Mouse (Mus musculus): ENCODE measurements around the gene Slc12a8. TPM values are rescaled to one million over a fixed set of nuclear protein-coding genes. Genes with fewer than 3 reads are reported as not detected.

Gene Slc12a8
- total and polyA plus RNA-seq, 2 experiments from 2014 or later, result 0.42 to 1.0 TPM

- Histone ChIP-seq H3K27ac (ENCODE audit: low read depth) (peak overlapping the region; percentile 64), H3K4me2 (ENCODE audit: low read depth, low read length) (no peak overlapping the region), H3K36me3 (replicated peaks; ENCODE audit: control insufficient read depth, insufficient read depth, low read length) (no peaks in the 10 kb centered on the region), H3K9ac (replicated peaks; ENCODE audit: low read depth, low read length) (no peak overlapping the region), H3K4me3 (ENCODE audit: low read depth, low read length) (no peak overlapping the region), H3K4me1 (ENCODE audit: control insufficient read depth, insufficient read depth) (peaks cover 10% of the 10 kb centered on the region; the same call in 1 of the 2 replicates), H3K27me3 (ENCODE audit: control insufficient read depth, insufficient read depth, low read length) (no peaks in the 10 kb centered on the region), H3K9me3 (replicated peaks; ENCODE audit: control insufficient read depth, low read length) (no peaks in the 10 kb centered on the region)
- TF ChIP-seq CTCF (IDR thresholded peaks at IDR 0.05; ENCODE audit: low read depth) (no peak), EP300 (IDR thresholded peaks at IDR 0.05; ENCODE audit: low read depth) (no peak)
- peak; percentile 15; the same call in 1 of the 2 replicates for ATAC-seq (ENCODE audit: insufficient read depth, low read depth)
- no peak for DNase-seq (ENCODE audit: low spot score)
- WGBS, result 46% methylated on average over 12 of the region's 12 CpGs
Measured at GRCm38 (mm10) chr16:33562874-33563537, 45.9 kb downstream of the Slc12a8 start.

GRCm38 (mm10) chr16:33563538-33564013, 46.4 kb downstream of the Slc12a8 start:
- 25% methylated on average over 5 of the region's 5 CpGs for WGBS
- Histone ChIP-seq H3K4me2 (ENCODE audit: low read depth, low read length) (no peak overlapping the region), H3K9ac (replicated peaks; ENCODE audit: low read depth, low read length) (no peak overlapping the region), H3K4me3 (ENCODE audit: low read depth, low read length) (no peak overlapping the region), H3K27me3 (ENCODE audit: control insufficient read depth, insufficient read depth, low read length) (no peaks in the 10 kb centered on the region), H3K9me3 (replicated peaks; ENCODE audit: control insufficient read depth, low read length) (no peaks in the 10 kb centered on the region), H3K4me1 (ENCODE audit: control insufficient read depth, insufficient read depth) (peaks cover 10% of the 10 kb centered on the region; the same call in 1 of the 2 replicates), H3K27ac (ENCODE audit: low read depth) (peak overlapping the region; percentile 64), H3K36me3 (replicated peaks; ENCODE audit: control insufficient read depth, insufficient read depth, low read length) (no peaks in the 10 kb centered on the region)
- TF ChIP-seq EP300 (IDR thresholded peaks at IDR 0.05; ENCODE audit: low read depth) (0 out of 2 replicates have a peak, but pooled peaks have one; percentile 34), CTCF (IDR thresholded peaks at IDR 0.05; ENCODE audit: low read depth) (no peak)
- peak; percentile 55 for DNase-seq (ENCODE audit: low spot score)
- peak; percentile 10; the same call in 1 of the 2 replicates for ATAC-seq (ENCODE audit: insufficient read depth, low read depth)

- H3K27ac ChIP-seq (ENCODE audit: low read depth), result no peak overlapping the region
- no peaks in the 10 kb centered on the region for H3K9me3 ChIP-seq (replicated peaks; ENCODE audit: control insufficient read depth, low read length)
- peaks cover 10% of the 10 kb centered on the region; the same call in 1 of the 2 replicates for H3K4me1 ChIP-seq (ENCODE audit: control insufficient read depth, insufficient read depth)
- no peaks in the 10 kb centered on the region for H3K27me3 ChIP-seq (ENCODE audit: control insufficient read depth, insufficient read depth, low read length)
- DNase-seq (ENCODE audit: low spot score), result no peak
- H3K36me3 ChIP-seq (replicated peaks; ENCODE audit: control insufficient read depth, insufficient read depth, low read length), result no peaks in the 10 kb centered on the region
- H3K9ac ChIP-seq (replicated peaks; ENCODE audit: low read depth, low read length), result no peak overlapping the region
- H3K4me3 ChIP-seq (ENCODE audit: low read depth, low read length), result no peak overlapping the region
- 78% methylated on average over 10 of the region's 10 CpGs for WGBS
- H3K4me2 ChIP-seq (ENCODE audit: low read depth, low read length), result no peak overlapping the region
- ATAC-seq (ENCODE audit: insufficient read depth, low read depth), result no peak
- TF ChIP-seq CTCF (IDR thresholded peaks at IDR 0.05; ENCODE audit: low read depth) (no peak), EP300 (IDR thresholded peaks at IDR 0.05; ENCODE audit: low read depth) (no peak)
Measured at GRCm38 (mm10) chr16:33566467-33566866, 49.3 kb downstream of the Slc12a8 start.

- no peak overlapping the region for H3K4me3 ChIP-seq (ENCODE audit: low read depth, low read length)
- TF ChIP-seq EP300 (IDR thresholded peaks at IDR 0.05; ENCODE audit: low read depth), result no peak
- TF ChIP-seq CTCF (IDR thresholded peaks at IDR 0.05; ENCODE audit: low read depth), result no peak
- no peaks in the 10 kb centered on the region for H3K9me3 ChIP-seq (replicated peaks; ENCODE audit: control insufficient read depth, low read length)
- H3K36me3 ChIP-seq (replicated peaks; ENCODE audit: control insufficient read depth, insufficient read depth, low read length), result no peaks in the 10 kb centered on the region
- H3K27ac ChIP-seq (ENCODE audit: low read depth), result no peak overlapping the region
- 70% methylated on average over 4 of the region's 4 CpGs for WGBS
- H3K4me2 ChIP-seq (ENCODE audit: low read depth, low read length), result no peak overlapping the region
- H3K4me1 ChIP-seq (ENCODE audit: control insufficient read depth, insufficient read depth), result peaks cover 7% of the 10 kb centered on the region; the same call in 1 of the 2 replicates
- ATAC-seq (ENCODE audit: insufficient read depth, low read depth), result no peak
- no peak overlapping the region for H3K9ac ChIP-seq (replicated peaks; ENCODE audit: low read depth, low read length)
- no peaks in the 10 kb centered on the region for H3K27me3 ChIP-seq (ENCODE audit: control insufficient read depth, insufficient read depth, low read length)
- DNase-seq (ENCODE audit: low spot score), result no peak
Measured at GRCm38 (mm10) chr16:33567736-33568135, 50.6 kb downstream of the Slc12a8 start.

DNA sequence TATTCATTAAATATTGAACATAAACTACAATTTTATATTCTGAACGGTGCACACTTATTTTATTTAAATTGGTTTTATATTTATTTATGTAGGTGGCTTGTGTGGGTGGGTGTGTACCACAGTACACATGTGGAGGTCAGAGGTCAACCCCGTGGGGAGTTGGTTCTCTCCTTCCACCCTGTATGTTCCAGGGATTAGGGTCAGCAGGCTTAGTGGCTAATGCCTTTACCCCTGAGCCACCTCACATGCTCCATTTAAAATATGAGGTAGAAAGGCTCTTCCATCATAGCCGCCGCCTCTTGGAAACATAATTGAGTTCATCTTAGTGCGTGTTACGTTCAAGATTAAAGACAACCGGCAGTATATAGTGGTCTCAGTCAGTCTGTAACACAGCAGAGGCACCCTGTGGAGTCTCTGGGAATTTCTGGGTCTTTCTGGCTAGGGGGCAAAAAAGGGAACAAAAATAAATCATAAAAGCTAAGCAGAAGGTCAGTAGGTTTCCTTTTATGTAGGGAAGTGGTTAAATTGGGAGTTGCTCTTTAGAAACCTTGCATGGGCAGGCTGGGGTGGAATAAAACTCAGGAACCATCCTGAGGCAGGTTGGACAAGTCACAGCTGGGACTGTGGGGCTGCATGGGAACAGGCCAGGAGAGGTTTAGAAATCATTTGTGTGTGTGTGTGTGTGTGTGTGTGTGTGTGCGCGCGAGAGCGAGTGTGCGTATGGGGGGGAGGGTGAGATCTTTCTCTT, 51.3 kb downstream of the Slc12a8 start:
- WGBS, result 90% methylated on average over 12 of the region's 12 CpGs
- Histone ChIP-seq H3K4me3 (ENCODE audit: low read depth, low read length) (no peak overlapping the region), H3K4me2 (ENCODE audit: low read depth, low read length) (no peak overlapping the region), H3K27me3 (ENCODE audit: control insufficient read depth, insufficient read depth, low read length) (no peaks in the 10 kb centered on the region), H3K9ac (replicated peaks; ENCODE audit: low read depth, low read length) (no peak overlapping the region), H3K4me1 (ENCODE audit: control insufficient read depth, insufficient read depth) (peaks cover 5% of the 10 kb centered on the region; the same call in 1 of the 2 replicates), H3K9me3 (replicated peaks; ENCODE audit: control insufficient read depth, low read length) (no peaks in the 10 kb centered on the region), H3K27ac (ENCODE audit: low read depth) (no peak overlapping the region), H3K36me3 (replicated peaks; ENCODE audit: control insufficient read depth, insufficient read depth, low read length) (no peaks in the 10 kb centered on the region)
- no peak for ATAC-seq (ENCODE audit: insufficient read depth, low read depth)
- TF ChIP-seq EP300 (IDR thresholded peaks at IDR 0.05; ENCODE audit: low read depth), result no peak
- no peak for TF ChIP-seq CTCF (IDR thresholded peaks at IDR 0.05; ENCODE audit: low read depth)
- no peak for DNase-seq (ENCODE audit: low spot score)

All from heart, postnatal 0 days (tissue).